Mouse (Mus musculus): Measurements from ENCODE around the gene Gli3. TPM values are rescaled to one million over a fixed set of nuclear protein-coding genes. Genes with fewer than 3 reads are reported as not detected.

The Gli3 gene
- total RNA-seq, 2 experiments from 2014 or later = 3.8 to 4.4 TPM

DNA sequence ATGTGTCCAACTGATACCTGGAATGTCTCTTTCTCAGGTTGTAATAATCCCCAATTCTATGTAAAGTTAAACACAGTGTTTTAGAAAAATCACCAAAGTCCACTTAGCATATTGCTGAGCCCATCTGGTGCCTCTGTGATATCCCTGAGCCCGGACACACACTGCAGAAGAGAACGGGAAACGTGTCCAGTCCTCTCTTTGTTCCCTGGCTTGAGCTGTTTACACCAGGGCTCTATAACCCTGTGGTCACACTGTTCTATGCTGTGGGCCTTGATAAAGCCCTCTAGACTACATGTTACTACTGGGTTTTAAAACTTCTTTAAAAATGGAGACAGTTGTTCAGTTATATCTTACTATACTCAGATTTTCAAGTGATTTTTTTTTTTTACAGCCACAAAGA is 154.4 kb downstream of the Gli3 start:
- DNase-seq = no peak
- intact Hi-C loops (cut with DNase I) = no loop called here

- intact Hi-C loops (cut with DNase I) = no loop called here
- no peak for DNase-seq
These were observed 155.1 kb downstream of the Gli3 start for GRCm38 (mm10) chr13:15618051-15618692.

GRCm38 (mm10) chr13:15621009-15621408 is 158.0 kb downstream of the Gli3 start:
- intact Hi-C loops (cut with DNase I) = no loop called here

DNA sequence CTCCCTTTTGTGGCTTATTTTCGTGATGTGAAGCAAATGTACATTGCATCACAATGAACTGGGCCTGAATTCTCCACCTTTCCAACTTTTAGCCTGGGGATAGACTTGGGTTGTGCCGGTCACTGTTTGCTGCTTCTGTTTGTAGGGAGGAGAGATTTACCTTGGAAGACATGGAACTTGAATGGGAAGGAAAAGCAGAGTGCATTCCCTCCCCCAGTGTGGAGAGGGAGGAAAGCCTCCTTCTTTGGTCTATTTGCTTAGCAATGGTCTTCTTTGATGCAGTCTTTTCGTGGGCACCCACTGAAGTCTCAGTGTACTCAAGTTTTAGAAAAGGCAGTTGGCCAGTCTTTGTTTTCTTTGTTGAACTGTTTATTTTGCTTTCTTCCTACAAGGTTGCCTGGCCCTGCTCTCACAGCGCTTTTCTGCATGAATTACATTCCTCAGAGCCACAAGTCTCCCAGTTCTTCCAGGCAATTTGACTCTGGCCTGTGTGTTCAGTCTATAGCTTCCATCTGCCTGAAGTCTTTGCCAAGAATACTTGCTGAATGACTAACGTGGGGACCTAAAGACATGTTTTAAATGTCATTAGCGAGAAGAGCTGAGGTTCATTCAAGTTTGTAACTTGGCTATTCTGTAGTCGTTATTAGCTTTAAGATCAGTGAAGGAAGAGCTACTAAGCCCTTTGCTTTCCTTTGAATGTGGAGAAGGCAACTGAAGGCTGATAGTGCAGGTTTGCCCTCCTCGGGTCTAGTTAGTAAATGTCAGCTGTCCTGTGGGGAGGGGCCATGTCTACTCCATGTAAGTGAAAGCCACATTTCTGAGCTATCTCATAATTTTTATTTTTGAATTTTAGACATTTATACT is 161.7 kb downstream of the Gli3 start:
- intact Hi-C loops (cut with DNase I) = no loop called here
- DNase-seq = no peak

More at GRCm38 (mm10) chr13:15621009-15621408, 158.0 kb downstream of the Gli3 start:
- no peak for DNase-seq

DNA sequence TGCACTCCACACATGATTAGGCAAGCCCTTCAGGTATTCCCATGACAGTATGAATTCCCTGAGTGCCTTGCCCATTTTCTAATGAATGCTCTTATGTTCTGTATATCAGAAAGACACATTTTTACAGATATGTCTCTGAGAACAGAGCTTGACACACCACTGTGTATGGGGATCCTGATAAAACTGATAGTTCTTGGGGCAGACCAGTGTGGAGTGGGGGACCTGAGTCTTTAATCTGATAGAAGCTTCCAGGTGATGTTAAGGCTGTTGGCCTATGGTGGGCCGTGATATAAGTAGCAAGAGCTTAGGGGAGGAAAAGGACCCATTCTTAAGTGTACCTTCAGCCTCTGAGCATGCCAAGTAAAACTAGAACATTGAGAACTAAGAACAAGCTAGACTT is 178.5 kb downstream of the Gli3 start:
- intact Hi-C loops (cut with DNase I) = no loop called here
- no peak for DNase-seq

GRCm38 (mm10) chr13:15660502-15660901 is 197.5 kb downstream of the Gli3 start:
- no peak for DNase-seq

DNA sequence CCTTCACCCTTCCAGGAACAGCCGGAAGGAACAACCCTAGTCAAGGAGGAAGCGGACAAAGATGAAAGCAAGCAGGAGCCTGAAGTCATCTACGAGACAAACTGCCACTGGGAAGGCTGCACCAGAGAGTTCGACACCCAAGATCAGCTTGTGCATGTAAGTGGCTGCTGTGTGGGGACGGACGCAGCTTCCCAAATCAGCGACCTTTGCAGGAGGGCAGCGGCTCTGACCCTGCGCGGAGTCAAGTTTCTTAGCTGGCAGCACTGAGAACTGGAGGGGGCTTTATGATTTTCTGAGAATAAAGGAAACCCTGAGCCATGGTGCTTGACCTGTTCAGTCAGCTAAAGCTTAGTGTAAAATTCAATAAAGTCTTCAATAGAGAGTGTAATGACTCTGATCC is 199.3 kb downstream of the Gli3 start:
- DNase-seq = no peak
- intact Hi-C loops (cut with DNase I) = no loop called here

More at GRCm38 (mm10) chr13:15660502-15660901, 197.5 kb downstream of the Gli3 start:
- intact Hi-C loops (cut with DNase I) = no loop called here

GRCm38 (mm10) chr13:15664580-15665201 is 201.7 kb downstream of the Gli3 start:
- DNase-seq = peak in 1 of 2 experiments; percentile 7

GRCm38 (mm10) chr13:15665514-15665913 is 202.5 kb downstream of the Gli3 start:
- DNase-seq = no peak
- intact Hi-C loops (cut with DNase I) = no loop called here

More at GRCm38 (mm10) chr13:15664580-15665201, 201.7 kb downstream of the Gli3 start:
- intact Hi-C loops (cut with DNase I) = no loop called here

DNA sequence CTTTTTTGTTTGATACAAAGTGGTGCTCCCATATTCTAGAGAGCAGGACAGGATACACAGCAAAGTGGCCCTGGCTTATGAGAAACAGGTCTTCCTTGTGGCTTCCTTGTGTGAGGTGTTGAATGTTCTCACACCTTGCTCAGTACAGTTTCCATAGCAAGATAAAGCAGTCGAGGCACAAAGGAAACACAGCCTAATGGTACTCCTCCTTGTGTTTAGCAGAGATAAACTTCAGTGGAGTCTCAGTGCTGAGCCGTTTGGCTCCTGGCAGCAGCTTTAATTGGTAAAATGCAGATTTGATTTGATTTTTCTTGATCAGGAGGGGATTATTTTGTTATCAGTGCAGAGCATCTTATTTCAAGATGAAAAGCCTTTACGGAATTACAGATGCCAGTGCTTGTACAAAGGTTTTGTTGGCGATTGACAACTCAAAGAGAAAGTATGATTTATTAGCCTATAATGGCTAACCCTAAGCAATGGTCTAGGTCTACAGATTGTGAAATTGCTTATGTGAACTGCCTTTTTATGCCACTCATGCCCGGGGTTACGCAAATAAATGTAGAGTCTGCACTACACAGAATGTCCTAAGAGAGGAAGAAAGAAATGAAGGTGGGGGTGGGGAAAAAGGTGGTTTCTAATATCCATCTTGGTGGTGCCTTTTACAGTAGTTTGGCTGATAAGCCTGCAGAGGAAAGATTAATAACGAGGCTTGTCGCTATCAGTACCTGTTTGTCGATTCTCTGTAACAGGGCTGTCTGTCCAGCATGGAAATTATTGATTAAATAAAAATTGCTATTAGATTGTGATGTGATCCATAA is 207.3 kb downstream of the Gli3 start:
- intact Hi-C loops (cut with DNase I) = no loop called here
- DNase-seq = no peak

DNA sequence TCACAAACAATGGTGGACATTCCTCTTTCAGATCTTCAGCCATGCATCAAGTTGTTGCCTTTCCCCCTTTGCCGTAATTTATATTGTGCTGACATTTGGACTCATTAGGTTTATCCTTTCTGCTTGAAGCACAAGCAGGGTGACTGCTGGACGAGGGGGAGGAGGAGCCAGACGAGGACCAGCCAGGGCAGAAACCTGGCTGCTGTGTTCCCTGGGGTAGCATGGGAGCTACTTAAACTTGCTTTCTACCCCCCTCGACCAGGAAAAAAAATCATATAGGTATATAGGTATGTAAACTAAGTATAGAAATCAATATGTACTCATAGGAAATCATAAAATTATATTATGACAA is 207.9 kb downstream of the Gli3 start:
- intact Hi-C loops (cut with DNase I) = no loop called here
- no peak for DNase-seq

- intact Hi-C loops (cut with DNase I) = no loop called here
These were observed 212.4 kb downstream of the Gli3 start for GRCm38 (mm10) chr13:15675480-15675879.

GRCm38 (mm10) chr13:15677106-15677760 is 214.2 kb downstream of the Gli3 start:
- no peak for DNase-seq
- intact Hi-C loops (cut with DNase I) = no loop called here

More at GRCm38 (mm10) chr13:15675480-15675879, 212.4 kb downstream of the Gli3 start:
- DNase-seq = no peak

DNA sequence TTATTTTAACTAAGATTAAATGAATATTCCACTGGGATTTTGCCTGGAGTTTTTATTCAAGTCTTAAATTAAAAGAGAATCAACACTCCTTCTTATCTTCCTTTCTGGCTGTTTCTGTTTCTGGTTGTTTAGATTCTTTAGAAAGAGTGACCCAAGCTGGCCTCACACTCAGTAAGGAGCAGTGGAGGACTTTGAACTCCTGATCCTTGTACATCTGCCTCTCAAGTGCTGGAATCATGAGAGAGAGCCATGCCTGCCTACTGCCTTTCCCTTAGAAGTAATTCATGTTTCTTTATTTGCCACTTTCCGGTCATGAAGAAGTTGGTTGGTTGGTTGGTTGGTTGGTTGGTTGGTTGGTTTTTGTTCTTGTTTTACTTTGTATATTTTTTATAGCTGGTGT is 218.5 kb downstream of the Gli3 start:
- DNase-seq = no peak
- intact Hi-C loops (cut with DNase I) = no loop called here

- intact Hi-C loops (cut with DNase I) = no loop called here
- DNase-seq = no peak
These were observed 220.0 kb downstream of the Gli3 start for GRCm38 (mm10) chr13:15683006-15683405.

GRCm38 (mm10) chr13:15688074-15688825 is 225.2 kb downstream of the Gli3 start:
- DNase-seq = no peak

DNA sequence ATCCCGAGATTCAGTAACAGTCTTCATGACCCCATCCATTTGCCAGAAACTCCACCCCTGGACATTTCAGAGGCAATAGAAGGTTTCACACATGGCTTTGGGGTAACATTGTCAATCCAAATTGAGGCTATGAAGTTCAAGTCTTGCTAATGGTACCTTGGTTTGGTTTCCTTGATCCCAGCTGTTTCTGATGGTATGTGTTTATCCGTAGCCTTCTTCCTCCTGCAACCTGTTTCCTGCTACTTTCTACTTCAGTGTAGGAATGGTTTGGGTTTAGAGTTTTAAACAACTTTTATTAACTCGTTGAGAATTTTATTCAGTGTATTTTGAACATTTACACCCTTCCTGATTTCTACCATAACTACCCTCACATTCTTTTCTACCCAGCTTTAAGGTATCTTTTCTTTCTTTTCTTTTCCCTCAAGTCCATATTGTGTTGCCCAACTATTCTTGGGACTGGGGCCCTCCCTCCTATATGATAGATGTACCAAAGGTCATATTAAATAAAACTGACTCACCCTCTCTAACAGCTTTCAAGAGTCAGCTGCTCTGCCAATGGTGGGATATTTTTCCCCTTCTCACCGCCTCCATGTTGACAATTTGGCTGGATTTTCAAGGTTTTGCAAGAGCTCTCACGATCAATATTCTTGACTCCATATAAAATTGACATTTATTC is 225.9 kb downstream of the Gli3 start:
- intact Hi-C loops (cut with DNase I) = no loop called here

More at GRCm38 (mm10) chr13:15688074-15688825, 225.2 kb downstream of the Gli3 start:
- intact Hi-C loops (cut with DNase I) = no loop called here

GRCm38 (mm10) chr13:15691751-15692464 is 228.9 kb downstream of the Gli3 start:
- intact Hi-C loops (cut with DNase I) = no loop called here

More for the DNA sequence above, 225.9 kb downstream of the Gli3 start:
- DNase-seq = no peak

More at GRCm38 (mm10) chr13:15691751-15692464, 228.9 kb downstream of the Gli3 start:
- no peak for DNase-seq
